Mouse (Mus musculus) cerebellum, adult 2 months (tissue): Measurements from ENCODE around the gene Cisd3.

Source experiments
- CTCF ChIP-seq: fragments of 200-500 bp; IDR thresholded peaks from 2 replicates; pipeline ENCODE4 v1.5.1; 2011; ENCODE audit warnings: low read depth, mild to moderate bottlenecking, control low read depth, low read length, moderate library complexity, borderline replicate concordance; ENCODE audit not compliant: insufficient read depth
- POLR2A ChIP-seq: fragments of 200-500 bp; IDR thresholded peaks from 2 replicates; pipeline ENCODE4 v1.6.1; 2011; ENCODE audit warnings: low read length, control low read depth, borderline replicate concordance; ENCODE audit not compliant: insufficient read depth

- no peak for TF ChIP-seq POLR2A
- no peak for TF ChIP-seq CTCF
Observed at GRCm38 (mm10) chr11:97733689-97734088, 48.1 kb downstream of the Cisd3 start.
